Mouse (Mus musculus): ENCODE data around the gene Ptrh1.

DNA sequence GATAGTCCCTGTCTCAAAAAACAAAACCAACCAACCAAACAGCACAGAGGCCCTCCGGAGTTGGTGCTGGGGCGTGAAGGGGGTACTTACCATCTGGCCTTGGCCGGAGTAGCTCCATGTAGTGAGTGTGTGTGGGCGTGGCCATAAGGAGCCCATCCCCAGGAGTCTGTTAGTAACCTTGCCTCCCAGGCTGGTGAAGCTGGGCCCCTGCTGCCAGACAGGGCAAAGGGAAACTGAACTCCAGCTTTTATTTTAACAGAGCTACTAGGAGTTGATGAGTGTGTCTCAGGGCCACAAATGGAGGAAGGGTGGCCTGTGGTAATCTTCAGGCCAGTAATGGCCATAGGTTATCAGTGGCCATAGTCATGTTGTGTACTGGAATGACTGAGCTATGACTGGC lies 41.1 kb upstream of the Ptrh1 start:
- TF ChIP-seq POLR2A (IDR thresholded peaks at IDR 0.05; ENCODE audit: low read depth, low read length) (no peak; the same call in 1 of the 2 replicates), EP300 (IDR thresholded peaks at IDR 0.05; ENCODE audit: low read length) (no peak), TCF12 (IDR thresholded peaks at IDR 0.05; ENCODE audit: low read depth, low read length) (no peak), CTCF (conservative IDR thresholded peaks at IDR 0.05 in 1 of 2, IDR thresholded peaks at IDR 0.05 in 1 of 2; ENCODE audit: low read depth in 2 of 2, low read length in 2 of 2) (no peak), IRF4 (IDR thresholded peaks at IDR 0.05; ENCODE audit: low read depth, low read length) (no peak), MYC (IDR thresholded peaks at IDR 0.05; ENCODE audit: low read depth, low read length) (no peak), RAD21 (IDR thresholded peaks at IDR 0.05; ENCODE audit: low read depth, low read length) (no peak), POLR2AphosphoS2 (IDR thresholded peaks at IDR 0.05; ENCODE audit: low read depth, low read length) (no peak)

Data from CH12.LX (cell line).